Mouse (Mus musculus) embryonic facial prominence, embryonic 10.5 days (tissue): Measurements from ENCODE around the gene Plcb4. TPM values are rescaled to one million over a fixed set of nuclear protein-coding genes. Genes with fewer than 3 reads are reported as not detected.

Experiments
- DNase-seq: peaks from one replicate; pipeline ENCODE4 v3.0.0-alpha.2; 2017; ENCODE audit warnings: low spot score
- H3K27ac ChIP-seq: fragments of 300-500 bp; sonication (generic); replicated peaks from 2 replicates; pipeline ENCODE4 v1.5.1; 2016; ENCODE audit warnings: mild to moderate bottlenecking
- H3K27me3 ChIP-seq: fragments of 300-500 bp; sonication (generic); replicated peaks from 2 replicates; pipeline ENCODE4 v1.6.1; 2016; ENCODE audit warnings: low read depth, mild to moderate bottlenecking; ENCODE audit not compliant: poor library complexity, severe bottlenecking
- H3K36me3 ChIP-seq: fragments of 300-500 bp; sonication (generic); replicated peaks from 2 replicates; pipeline ENCODE4 v1.6.1; 2016; ENCODE audit warnings: mild to moderate bottlenecking, moderate library complexity
- H3K4me1 ChIP-seq: fragments of 300-500 bp; sonication (generic); 2 replicates; pipeline ENCODE4 v1.6.1; 2016
- H3K4me3 ChIP-seq: fragments of 300-500 bp; sonication (generic); 2 replicates; pipeline ENCODE4 v1.5.1; 2016; ENCODE audit warnings: mild to moderate bottlenecking, moderate library complexity
- H3K9me3 ChIP-seq: fragments of 300-500 bp; sonication (generic); 2 replicates; pipeline ENCODE4 v1.6.1; 2016; ENCODE audit warnings: mild to moderate bottlenecking
- WGBS: fragments of 180-500 bp; shearing (Covaris S2); methylation state at CpG from one replicate; pipeline ENCODE4 v1.1.7; 2016; 5-methylcytosine and 5-hydroxymethylcytosine counted together
- polyA plus RNA-seq: library from polyadenylated mRNA; unstranded; fragments of >200 nt; fragmentation: Nextera tagmentation; extraction: Ambion mirVana; gene quantifications from 2 replicates; pipeline ENCODE4 v1.2.1, GENCODE M21; 2016

Gene Plcb4
- polyA plus RNA-seq: 13.2 and 16.1 TPM in 2 replicates

- Histone ChIP-seq H3K27me3 (no peaks in the 10 kb centered on the region), H3K4me3 (peak within 1 kb of the TSS; percentile 87), H3K4me1 (peaks cover 9% of the 10 kb centered on the region), H3K36me3 (no peaks in the 10 kb centered on the region), H3K27ac (peak within 1 kb of the TSS; percentile 100), H3K9me3 (no peaks in the 10 kb centered on the region; the same call in 1 of the 2 replicates)
- peak; percentile 93 for DNase-seq
- WGBS: under 1% methylated on average over 71 of the region's 71 CpGs
Measured at GRCm38 (mm10) chr2:135658486-135659390, at the start of gene Plcb4. Plcb4 (plus strand) TSS chr2:135659011.

GRCm38 (mm10) chr2:135614651-135615261 lies 44.1 kb upstream of the Plcb4 start:
- no peaks in the 10 kb centered on the region for H3K9me3 ChIP-seq
- H3K36me3 ChIP-seq: no peaks in the 10 kb centered on the region
- 15% methylated on average over 4 of the region's 4 CpGs for WGBS
- H3K27me3 ChIP-seq: no peaks in the 10 kb centered on the region
- H3K4me3 ChIP-seq: no peak overlapping the region
- no peak overlapping the region for H3K27ac ChIP-seq
- peaks cover 4% of the 10 kb centered on the region; the same call in 1 of the 2 replicates for H3K4me1 ChIP-seq
- DNase-seq: peak; percentile 13

- Histone ChIP-seq H3K27me3 (no peaks in the 10 kb centered on the region), H3K36me3 (no peaks in the 10 kb centered on the region), H3K9me3 (no peaks in the 10 kb centered on the region), H3K4me1 (peaks cover 4% of the 10 kb centered on the region; the same call in 1 of the 2 replicates), H3K27ac (no peak overlapping the region), H3K4me3 (no peak overlapping the region)
- WGBS: 83% methylated on average over 1 of the region's 1 CpGs
- DNase-seq: no peak
Measured at GRCm38 (mm10) chr2:135616090-135616489, 42.7 kb upstream of the Plcb4 start.

- H3K36me3 ChIP-seq: no peaks in the 10 kb centered on the region
- no peak overlapping the region for H3K27ac ChIP-seq
- DNase-seq: no peak
- H3K4me3 ChIP-seq: no peak overlapping the region
- no peaks in the 10 kb centered on the region for H3K27me3 ChIP-seq
- peaks cover 4% of the 10 kb centered on the region; the same call in 1 of the 2 replicates for H3K4me1 ChIP-seq
- H3K9me3 ChIP-seq: no peaks in the 10 kb centered on the region
Measured at GRCm38 (mm10) chr2:135618551-135618950, 40.3 kb upstream of the Plcb4 start.

- no peak overlapping the region for H3K4me3 ChIP-seq
- no peak overlapping the region for H3K27ac ChIP-seq
- WGBS: 51% methylated on average over 2 of the region's 2 CpGs
- H3K9me3 ChIP-seq: no peaks in the 10 kb centered on the region
- no peaks in the 10 kb centered on the region for H3K4me1 ChIP-seq
- H3K27me3 ChIP-seq: no peaks in the 10 kb centered on the region
- no peaks in the 10 kb centered on the region for H3K36me3 ChIP-seq
- DNase-seq: no peak
Measured at GRCm38 (mm10) chr2:135619956-135620355, 38.9 kb upstream of the Plcb4 start.

- Histone ChIP-seq H3K27ac (no peak overlapping the region), H3K4me3 (no peak overlapping the region), H3K4me1 (no peaks in the 10 kb centered on the region), H3K9me3 (no peaks in the 10 kb centered on the region), H3K36me3 (no peaks in the 10 kb centered on the region), H3K27me3 (no peaks in the 10 kb centered on the region)
- DNase-seq: no peak
- 55% methylated on average over 2 of the region's 2 CpGs for WGBS
Measured at GRCm38 (mm10) chr2:135627821-135628220, 31.0 kb upstream of the Plcb4 start.

- Histone ChIP-seq H3K36me3 (no peaks in the 10 kb centered on the region), H3K27me3 (no peaks in the 10 kb centered on the region), H3K4me3 (no peak overlapping the region), H3K9me3 (no peaks in the 10 kb centered on the region), H3K4me1 (no peaks in the 10 kb centered on the region), H3K27ac (no peak overlapping the region)
- 84% methylated on average over 2 of the region's 2 CpGs for WGBS
- no peak for DNase-seq
Measured at GRCm38 (mm10) chr2:135637227-135637626, 21.6 kb upstream of the Plcb4 start.

- Histone ChIP-seq H3K4me3 (no peak overlapping the region), H3K4me1 (no peaks in the 10 kb centered on the region), H3K27ac (no peak overlapping the region), H3K36me3 (no peaks in the 10 kb centered on the region), H3K27me3 (no peaks in the 10 kb centered on the region), H3K9me3 (no peaks in the 10 kb centered on the region)
- WGBS: 81% methylated on average over 1 of the region's 1 CpGs
- no peak for DNase-seq
Measured at GRCm38 (mm10) chr2:135641002-135641401, 17.8 kb upstream of the Plcb4 start.

GRCm38 (mm10) chr2:135641636-135642035 lies 17.2 kb upstream of the Plcb4 start:
- DNase-seq: no peak
- no peak overlapping the region for H3K27ac ChIP-seq
- no peaks in the 10 kb centered on the region for H3K27me3 ChIP-seq
- H3K36me3 ChIP-seq: no peaks in the 10 kb centered on the region
- no peaks in the 10 kb centered on the region for H3K9me3 ChIP-seq
- 87% methylated on average over 2 of the region's 2 CpGs for WGBS
- no peaks in the 10 kb centered on the region for H3K4me1 ChIP-seq
- no peak overlapping the region for H3K4me3 ChIP-seq

GRCm38 (mm10) chr2:135646226-135646625 lies 12.6 kb upstream of the Plcb4 start:
- WGBS: 73% methylated on average over 3 of the region's 3 CpGs
- no peaks in the 10 kb centered on the region for H3K27me3 ChIP-seq

GRCm38 (mm10) chr2:135646654-135647053 lies 12.2 kb upstream of the Plcb4 start:
- Histone ChIP-seq H3K36me3 (no peaks in the 10 kb centered on the region), H3K27me3 (no peaks in the 10 kb centered on the region), H3K4me1 (no peaks in the 10 kb centered on the region), H3K27ac (no peak overlapping the region), H3K9me3 (no peaks in the 10 kb centered on the region), H3K4me3 (no peak overlapping the region)
- no peak for DNase-seq
- 86% methylated on average over 6 of the region's 6 CpGs for WGBS

More at GRCm38 (mm10) chr2:135646226-135646625, 12.6 kb upstream of the Plcb4 start:
- Histone ChIP-seq H3K4me3 (no peak overlapping the region), H3K27ac (no peak overlapping the region), H3K36me3 (no peaks in the 10 kb centered on the region), H3K9me3 (no peaks in the 10 kb centered on the region), H3K4me1 (no peaks in the 10 kb centered on the region)
- no peak for DNase-seq

GRCm38 (mm10) chr2:135647985-135648384 lies 10.8 kb upstream of the Plcb4 start:
- H3K36me3 ChIP-seq: no peaks in the 10 kb centered on the region
- no peak overlapping the region for H3K4me3 ChIP-seq
- no peak overlapping the region for H3K27ac ChIP-seq
- H3K9me3 ChIP-seq: no peaks in the 10 kb centered on the region
- H3K4me1 ChIP-seq: no peaks in the 10 kb centered on the region
- H3K27me3 ChIP-seq: no peaks in the 10 kb centered on the region
- no peak for DNase-seq
- WGBS: 83% methylated on average over 4 of the region's 4 CpGs

- Histone ChIP-seq H3K36me3 (no peaks in the 10 kb centered on the region), H3K9me3 (no peaks in the 10 kb centered on the region), H3K4me3 (no peak overlapping the region), H3K27me3 (no peaks in the 10 kb centered on the region), H3K27ac (no peak overlapping the region), H3K4me1 (no peaks in the 10 kb centered on the region; the same call in 1 of the 2 replicates)
- DNase-seq: no peak
- 83% methylated on average over 3 of the region's 3 CpGs for WGBS
Measured at GRCm38 (mm10) chr2:135650885-135651284, 7.9 kb upstream of the Plcb4 start.
